Mouse (Mus musculus) lung, embryonic 16.5 days (tissue): ENCODE data around the gene Wnt2. TPM values are rescaled to one million over a fixed set of nuclear protein-coding genes. Genes with fewer than 3 reads are reported as not detected.

ENCODE experiments used
- ATAC-seq: fragments of 200-750 bp; cut with Nextera tagmentation; 2 replicates; pipeline ENCODE4 v1.8.0; 2017; ENCODE audit warnings: low read depth, mild to moderate bottlenecking, moderate library complexity
- H3K27ac ChIP-seq: fragments of 300-500 bp; sonication (generic); 2 replicates; pipeline ENCODE4 v1.5.1; 2014; ENCODE audit warnings: mild to moderate bottlenecking, control low read depth, low read length
- H3K27me3 ChIP-seq: fragments of 300-500 bp; sonication (generic); 2 replicates; pipeline ENCODE4 v1.6.1; 2014; ENCODE audit warnings: low read depth, low read length, mixed read lengths; ENCODE audit not compliant: control insufficient read depth, insufficient read depth
- H3K36me3 ChIP-seq: fragments of 300-500 bp; sonication (generic); 2 replicates; pipeline ENCODE4 v1.6.1; 2014; ENCODE audit warnings: low read length; ENCODE audit not compliant: control insufficient read depth, insufficient read depth
- H3K4me1 ChIP-seq: fragments of 300-500 bp; sonication (generic); replicated peaks from 2 replicates; pipeline ENCODE4 v1.6.1; 2014; ENCODE audit warnings: low read length, mixed read lengths; ENCODE audit not compliant: control insufficient read depth, insufficient read depth
- H3K4me2 ChIP-seq: fragments of 300-500 bp; sonication (generic); 2 replicates; pipeline ENCODE4 v1.6.1; 2014; ENCODE audit warnings: low read depth, low read length, control low read depth
- H3K4me3 ChIP-seq: fragments of 300-500 bp; sonication (generic); 2 replicates; pipeline ENCODE4 v1.5.1; 2014; ENCODE audit warnings: mild to moderate bottlenecking, low read length, control low read depth
- H3K9ac ChIP-seq: fragments of 300-500 bp; sonication (generic); 2 replicates; pipeline ENCODE4 v1.6.1; 2014; ENCODE audit warnings: low read length, control low read depth
- H3K9me3 ChIP-seq: fragments of 300-500 bp; sonication (generic); 2 replicates; pipeline ENCODE4 v1.6.1; 2016; ENCODE audit warnings: low read length; ENCODE audit not compliant: control insufficient read depth
- WGBS: fragments of 180-500 bp; shearing (Covaris S2); extraction: QIAGEN DNeasy Blood & Tissue Kit; methylation state at CpG from one replicate; pipeline ENCODE4 v1.1.7; 2014; 5-methylcytosine and 5-hydroxymethylcytosine counted together
- polyA plus RNA-seq: library from polyadenylated mRNA; unstranded; fragments of >200 nt; fragmentation: Nextera tagmentation; extraction: Ambion mirVana; gene quantifications from 2 replicates; pipeline ENCODE4 v1.2.1, GENCODE M21; 2015

Gene Wnt2
- polyA plus RNA-seq, 1 experiment from 2014 or later = 76.8 TPM

DNA sequence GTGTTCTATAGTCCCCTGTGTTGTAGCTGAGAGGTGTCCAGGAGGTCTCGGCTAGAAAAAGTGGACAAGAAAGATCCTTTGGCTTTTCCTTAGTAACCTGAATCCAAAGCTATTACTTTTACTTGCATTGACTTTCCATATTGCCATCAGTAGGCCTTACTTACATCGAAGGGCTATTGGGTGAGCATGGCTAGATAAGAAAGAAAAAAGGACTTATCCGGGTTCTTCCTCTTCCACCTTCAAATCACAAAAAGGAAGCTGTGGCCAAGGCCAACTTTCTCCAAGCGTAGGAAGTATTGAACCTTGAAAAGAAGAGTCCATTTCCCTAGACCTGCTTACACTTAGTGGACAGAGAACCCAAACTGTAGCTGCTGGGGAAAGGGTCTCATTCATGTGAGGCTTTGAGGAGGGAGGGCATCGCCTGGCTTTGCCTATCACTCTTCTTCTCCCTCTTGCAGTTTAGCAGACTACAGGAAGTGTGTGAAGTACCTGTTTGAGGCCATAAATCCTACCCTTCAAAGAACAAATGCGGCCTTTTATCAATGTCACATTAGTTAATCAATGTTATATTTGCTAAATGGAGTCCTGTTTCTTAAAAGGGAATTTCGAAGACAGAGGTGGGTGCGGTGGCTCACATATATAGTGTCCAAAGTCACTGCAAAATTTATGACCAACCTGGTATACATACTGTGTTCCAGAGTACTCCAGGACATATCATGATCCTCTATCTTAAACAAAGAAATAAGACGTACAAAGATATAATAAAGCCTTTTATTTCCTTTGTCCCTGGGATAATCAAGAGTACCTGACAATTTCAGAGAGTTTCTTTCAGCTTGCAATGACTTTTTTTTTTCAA lies 40.0 kb downstream of the Wnt2 start:
- Histone ChIP-seq H3K27ac (no peak overlapping the region), H3K9ac (no peak overlapping the region), H3K36me3 (peaks cover 2% of the 10 kb centered on the region; the same call in 1 of the 2 replicates), H3K4me2 (no peak overlapping the region), H3K27me3 (no peaks in the 10 kb centered on the region), H3K4me1 (no peaks in the 10 kb centered on the region; the same call in 1 of the 2 replicates), H3K9me3 (no peaks in the 10 kb centered on the region), H3K4me3 (no peak overlapping the region)
- WGBS = 85% methylated on average over 9 of the region's 9 CpGs
- ATAC-seq = no peak

DNA sequence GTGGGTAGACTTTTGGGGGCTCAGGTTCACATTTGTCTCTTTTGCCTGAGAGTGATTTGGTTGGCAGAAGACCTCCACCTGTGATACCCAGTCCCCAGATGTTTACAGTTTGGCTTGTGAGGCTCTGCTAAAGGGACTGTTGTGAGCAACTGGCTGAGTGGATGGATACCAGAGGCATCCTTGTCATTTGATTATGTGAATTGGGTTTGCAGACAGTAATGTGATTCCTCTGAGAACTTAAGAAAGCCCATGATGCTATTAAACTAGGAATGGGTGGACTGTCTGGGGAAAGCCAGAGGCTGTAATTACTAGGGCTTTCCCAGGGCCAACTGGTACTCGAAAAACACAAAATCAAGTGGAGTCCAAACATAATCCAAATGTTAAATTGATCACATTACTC lies 51.0 kb downstream of the Wnt2 start:
- ATAC-seq = no peak
- 76% methylated on average over 1 of the region's 1 CpGs for WGBS
- no peaks in the 10 kb centered on the region for H3K27me3 ChIP-seq

DNA sequence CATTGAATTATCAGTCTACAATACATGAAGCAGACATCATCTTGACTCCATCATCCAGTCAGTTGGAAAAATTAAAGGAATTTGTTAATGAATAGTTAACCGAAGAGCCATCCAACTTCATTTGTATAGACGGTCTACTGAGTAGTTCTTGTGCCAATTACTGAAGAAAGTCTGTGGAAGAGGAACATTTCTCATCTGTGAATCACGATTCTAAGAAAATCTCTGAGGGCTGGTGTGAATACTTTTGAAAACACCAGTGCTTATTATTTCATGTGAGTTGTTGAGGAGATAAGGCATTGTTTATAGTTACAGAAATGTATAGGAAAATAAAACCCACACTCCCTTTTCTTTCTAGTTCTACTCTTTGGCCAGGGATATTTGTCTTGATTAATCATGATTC lies 51.5 kb downstream of the Wnt2 start:
- no peak for ATAC-seq

More for the DNA sequence above, 51.0 kb downstream of the Wnt2 start:
- H3K9ac ChIP-seq = no peak overlapping the region
- no peak overlapping the region for H3K27ac ChIP-seq
- no peaks in the 10 kb centered on the region for H3K9me3 ChIP-seq
- H3K4me1 ChIP-seq = no peaks in the 10 kb centered on the region
- no peak overlapping the region for H3K4me2 ChIP-seq
- peaks cover 2% of the 10 kb centered on the region; the same call in 1 of the 2 replicates for H3K36me3 ChIP-seq
- no peak overlapping the region for H3K4me3 ChIP-seq

DNA sequence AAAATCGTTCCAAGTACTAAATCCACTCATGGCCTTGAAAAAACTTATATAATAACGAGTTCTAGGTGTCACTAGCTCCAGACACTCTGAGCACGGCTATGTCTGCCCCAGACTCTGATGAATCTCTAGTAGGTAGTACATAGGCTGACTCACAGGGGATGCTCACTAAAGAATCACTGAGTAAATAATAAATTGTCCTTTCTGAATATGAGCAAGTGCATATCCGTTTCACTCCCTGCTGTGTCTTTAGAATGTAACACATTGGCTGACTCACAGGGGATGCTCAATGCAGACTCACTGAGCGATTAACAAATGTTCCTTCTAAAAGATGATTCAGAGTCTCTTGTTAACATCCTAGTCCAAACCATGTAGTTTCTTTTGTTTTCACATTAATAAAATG lies 52.1 kb downstream of the Wnt2 start:
- Histone ChIP-seq H3K36me3 (no peaks in the 10 kb centered on the region; the same call in 1 of the 2 replicates), H3K4me2 (no peak overlapping the region), H3K4me1 (no peaks in the 10 kb centered on the region), H3K27ac (no peak overlapping the region), H3K9ac (no peak overlapping the region), H3K4me3 (no peak overlapping the region), H3K27me3 (no peaks in the 10 kb centered on the region), H3K9me3 (no peaks in the 10 kb centered on the region)
- no peak for ATAC-seq
- 79% methylated on average over 5 of the region's 5 CpGs for WGBS

More for the DNA sequence above, 51.5 kb downstream of the Wnt2 start:
- no peak overlapping the region for H3K9ac ChIP-seq
- H3K27me3 ChIP-seq = no peaks in the 10 kb centered on the region
- no peak overlapping the region for H3K4me3 ChIP-seq
- H3K4me1 ChIP-seq = no peaks in the 10 kb centered on the region
- H3K9me3 ChIP-seq = no peaks in the 10 kb centered on the region
- H3K4me2 ChIP-seq = no peak overlapping the region
- H3K27ac ChIP-seq = no peak overlapping the region
- peaks cover 2% of the 10 kb centered on the region; the same call in 1 of the 2 replicates for H3K36me3 ChIP-seq
- 59% methylated on average over 3 of the region's 3 CpGs for WGBS

DNA sequence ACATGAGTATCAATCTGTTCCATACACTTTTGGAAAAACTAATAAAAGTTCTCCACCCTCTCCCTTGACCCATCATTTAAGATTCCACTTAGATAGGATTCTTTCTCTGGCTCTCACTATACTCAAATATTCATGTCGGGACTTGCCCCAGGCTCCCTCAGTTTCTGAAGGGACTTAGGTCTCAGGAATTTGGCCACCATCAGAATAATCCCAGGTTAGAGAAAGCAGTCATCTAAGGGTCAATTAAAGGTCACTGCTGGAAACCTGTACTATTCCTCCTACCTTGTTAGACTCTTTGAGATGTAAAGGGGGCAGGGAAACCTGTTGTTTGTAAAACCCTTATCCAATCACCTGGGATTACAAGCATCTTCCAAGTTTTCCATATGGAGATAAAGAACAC lies 53.2 kb downstream of the Wnt2 start:
- no peak for ATAC-seq
- H3K27me3 ChIP-seq = no peaks in the 10 kb centered on the region
- H3K4me3 ChIP-seq = no peak overlapping the region
- no peak overlapping the region for H3K4me2 ChIP-seq
- H3K9me3 ChIP-seq = no peaks in the 10 kb centered on the region
- H3K36me3 ChIP-seq = no peaks in the 10 kb centered on the region
- 50% methylated on average over 1 of the region's 1 CpGs for WGBS
- H3K9ac ChIP-seq = no peak overlapping the region
- no peak overlapping the region for H3K27ac ChIP-seq
- no peaks in the 10 kb centered on the region for H3K4me1 ChIP-seq

DNA sequence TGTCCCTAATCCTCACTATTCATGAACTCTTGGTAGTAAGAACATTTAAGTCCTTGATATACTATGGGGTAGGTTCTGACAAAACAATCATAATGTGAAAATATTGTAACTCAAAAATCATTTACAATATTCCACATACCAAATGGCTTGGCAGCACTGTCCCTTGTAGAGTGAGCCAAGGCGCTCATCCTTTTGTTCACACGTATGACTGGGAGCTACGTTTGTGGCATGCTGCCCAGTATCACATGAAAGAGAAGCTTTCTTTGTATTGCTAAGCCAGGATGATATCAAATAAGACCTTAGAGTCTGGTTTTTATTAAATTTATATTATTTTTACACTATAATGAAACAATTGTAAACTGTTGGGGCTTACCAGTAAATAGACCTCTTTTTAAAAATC lies 56.0 kb downstream of the Wnt2 start:
- H3K27me3 ChIP-seq = no peaks in the 10 kb centered on the region
- 56% methylated on average over 3 of the region's 3 CpGs for WGBS

DNA sequence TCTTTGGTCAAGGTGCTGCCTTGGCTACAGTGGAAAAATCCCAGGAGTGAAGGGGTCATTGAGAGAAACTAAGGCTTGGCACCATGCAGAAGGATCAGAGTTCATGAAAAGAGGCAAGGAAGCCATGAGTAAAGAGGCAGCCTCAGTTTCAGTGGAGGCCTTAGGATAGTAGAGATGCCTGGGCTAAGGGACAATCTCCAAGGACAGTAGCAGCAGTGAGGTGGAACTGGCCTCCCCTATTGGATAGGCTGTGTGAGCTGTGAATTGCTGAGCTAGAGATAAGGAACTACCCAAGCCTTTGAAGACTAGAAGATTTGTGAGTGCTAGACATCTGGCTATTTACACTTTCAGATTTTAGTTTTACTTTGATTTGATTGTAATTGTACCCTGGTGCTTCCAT lies 59.0 kb downstream of the Wnt2 start:
- ATAC-seq = no peak
- no peaks in the 10 kb centered on the region for H3K4me1 ChIP-seq
- no peak overlapping the region for H3K9ac ChIP-seq
- no peak overlapping the region for H3K4me3 ChIP-seq
- no peak overlapping the region for H3K27ac ChIP-seq
- no peaks in the 10 kb centered on the region for H3K36me3 ChIP-seq
- no peaks in the 10 kb centered on the region for H3K27me3 ChIP-seq
- no peaks in the 10 kb centered on the region for H3K9me3 ChIP-seq
- no peak overlapping the region for H3K4me2 ChIP-seq

More for the DNA sequence above, 56.0 kb downstream of the Wnt2 start:
- Histone ChIP-seq H3K9ac (no peak overlapping the region), H3K4me1 (no peaks in the 10 kb centered on the region), H3K4me2 (no peak overlapping the region), H3K27ac (no peak overlapping the region), H3K9me3 (no peaks in the 10 kb centered on the region), H3K4me3 (no peak overlapping the region), H3K36me3 (no peaks in the 10 kb centered on the region)
- ATAC-seq = no peak

DNA sequence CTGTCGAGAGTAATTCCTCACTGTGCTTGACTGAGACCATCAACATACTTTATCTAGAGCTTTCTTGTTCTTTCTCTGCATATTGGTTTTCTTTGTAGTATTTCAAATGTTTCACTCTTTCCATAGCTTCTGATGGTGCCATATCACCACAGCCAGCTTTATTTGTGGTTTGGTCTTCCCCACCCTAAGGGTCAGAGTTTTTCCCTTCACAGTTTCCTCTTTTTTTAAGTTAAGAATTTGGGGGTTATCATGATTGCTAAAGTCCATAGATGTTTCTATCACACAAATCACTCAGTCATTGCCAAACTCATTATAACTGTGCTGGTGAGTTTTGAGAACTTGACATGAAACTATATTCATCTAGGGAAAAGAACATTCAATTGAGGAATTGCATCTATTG lies 60.6 kb downstream of the Wnt2 start:
- no peaks in the 10 kb centered on the region for H3K4me1 ChIP-seq
- 86% methylated on average over 1 of the region's 1 CpGs for WGBS
- H3K27me3 ChIP-seq = no peaks in the 10 kb centered on the region
- no peaks in the 10 kb centered on the region for H3K9me3 ChIP-seq
- no peak overlapping the region for H3K4me2 ChIP-seq
- no peak overlapping the region for H3K27ac ChIP-seq
- H3K36me3 ChIP-seq = no peaks in the 10 kb centered on the region
- no peak for ATAC-seq
- no peak overlapping the region for H3K9ac ChIP-seq
- H3K4me3 ChIP-seq = no peak overlapping the region

DNA sequence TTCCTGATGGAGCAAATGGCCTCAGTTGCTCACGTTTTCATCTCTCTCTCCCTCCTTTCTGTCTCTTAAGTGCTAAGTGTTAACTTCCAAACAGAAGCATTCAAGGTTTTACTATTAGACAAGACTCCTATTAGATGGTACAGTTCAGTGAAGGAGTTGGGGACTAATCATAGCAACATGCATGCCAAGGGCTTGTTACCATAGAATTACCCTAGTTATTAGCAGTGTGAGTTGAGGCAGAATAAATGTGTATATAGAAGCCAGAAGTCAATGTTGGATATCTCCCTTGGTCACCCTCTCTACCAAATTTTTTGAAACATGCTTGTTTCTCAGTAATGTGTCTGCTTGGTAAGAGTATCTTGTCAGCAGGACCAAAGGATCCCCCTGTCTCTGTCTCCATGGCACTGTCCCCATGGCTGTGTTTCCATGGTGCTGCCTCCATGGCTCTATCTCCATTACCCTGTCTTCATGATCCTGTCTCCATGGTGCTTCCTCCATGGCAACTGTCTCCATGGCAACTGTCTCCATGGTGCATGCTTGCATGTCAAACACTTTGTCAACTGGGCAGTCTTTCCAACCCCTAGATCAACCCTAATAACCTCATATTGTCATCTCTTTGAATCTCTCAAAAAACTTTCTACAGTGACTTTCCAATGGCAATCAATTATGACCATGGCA lies 61.8 kb downstream of the Wnt2 start:
- Histone ChIP-seq H3K27ac (no peak overlapping the region), H3K4me3 (no peak overlapping the region), H3K4me2 (no peak overlapping the region), H3K9me3 (no peaks in the 10 kb centered on the region), H3K9ac (no peak overlapping the region), H3K36me3 (no peaks in the 10 kb centered on the region), H3K27me3 (no peaks in the 10 kb centered on the region), H3K4me1 (0 out of 2 replicates have a peak, but pooled peaks cover 2% of the 10 kb centered on the region)
- no peak for ATAC-seq
- WGBS = 67% methylated on average over 1 of the region's 1 CpGs
